Mouse (Mus musculus): ENCODE data around the gene Arl13b. TPM values are rescaled to one million over a fixed set of nuclear protein-coding genes. Genes with fewer than 3 reads are reported as not detected.

The Arl13b gene
- 3.2 and 3.4 TPM in 2 replicates for polyA plus RNA-seq (2012; rRNA removed)

DNA sequence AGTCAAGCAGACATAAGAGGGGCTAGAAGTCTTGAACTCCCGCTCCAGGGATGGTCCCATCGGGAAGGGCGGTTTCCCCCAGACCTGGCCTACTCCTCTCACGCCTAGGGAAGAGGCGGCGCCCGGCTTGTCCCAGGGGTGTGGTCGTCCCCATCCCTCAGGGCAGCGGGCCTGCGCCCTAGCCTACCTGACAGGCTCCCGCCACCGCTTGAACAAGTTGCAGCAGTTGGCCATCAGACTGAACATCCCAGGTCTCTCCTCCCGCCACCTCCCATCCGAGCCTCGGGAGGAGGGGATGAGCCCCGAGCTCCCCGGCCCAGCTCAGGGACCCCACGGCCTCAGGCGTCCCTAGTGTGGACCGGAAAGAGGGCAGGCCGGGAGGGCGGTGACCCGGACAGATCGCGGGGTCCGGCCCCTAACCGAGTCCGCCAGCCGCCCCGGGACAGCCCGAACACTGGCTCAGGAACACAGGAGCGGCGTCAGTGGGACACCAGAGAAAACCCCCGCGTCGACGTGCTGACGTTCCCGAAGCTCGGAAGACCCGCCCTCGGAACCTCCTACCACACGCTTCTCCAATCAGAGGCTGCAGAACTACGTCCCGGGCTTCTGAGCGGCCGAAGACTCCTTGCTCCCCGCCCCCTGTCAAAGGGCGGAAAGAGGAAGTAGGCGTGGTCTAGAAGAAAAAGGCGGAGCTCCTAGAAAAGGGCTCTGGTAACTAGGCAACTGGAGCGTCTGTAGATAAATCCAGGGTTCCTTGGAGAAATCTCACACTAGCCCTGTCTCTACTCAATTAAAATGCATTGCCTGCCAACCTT lies at the start of gene Arl13b:
Gene Arl13b, minus strand, starts transcription at position 543 of the 815 bp plus-strand sequence.
- peak within 1 kb of the TSS; percentile 87 for H3K4me3 ChIP-seq (ENCODE audit: control insufficient read depth, insufficient read depth, low read length)
- H3K27ac ChIP-seq (ENCODE audit: control insufficient read depth, insufficient read depth, low read length), result no peak within 1 kb of the TSS
- WGBS, result under 1% methylated on average over 52 of the region's 52 CpGs
- H3K27me3 ChIP-seq (ENCODE audit: control insufficient read depth, insufficient read depth, low read length), result no peaks in the 10 kb centered on the region
- peaks cover 3% of the 10 kb centered on the region; the same call in 1 of the 2 replicates for H3K4me1 ChIP-seq (replicated peaks; ENCODE audit: control insufficient read depth, insufficient read depth, low read length)
- TF ChIP-seq POLR2A (IDR thresholded peaks at IDR 0.05; ENCODE audit: control insufficient read depth, extremely low read depth, insufficient read depth, low read length, poor library complexity), result 0 out of 2 replicates have a peak, but pooled peaks have one; percentile 34
- TF ChIP-seq CTCF (IDR thresholded peaks at IDR 0.05; ENCODE audit: borderline replicate concordance, control insufficient read depth, extremely low read depth, insufficient read depth, low read length, poor library complexity), result no peak; the same call in 1 of the 2 replicates
- peak; percentile 90 for DNase-seq
- no peaks in the 10 kb centered on the region for H3K36me3 ChIP-seq (ENCODE audit: control insufficient read depth, insufficient read depth, low read length)

DNA sequence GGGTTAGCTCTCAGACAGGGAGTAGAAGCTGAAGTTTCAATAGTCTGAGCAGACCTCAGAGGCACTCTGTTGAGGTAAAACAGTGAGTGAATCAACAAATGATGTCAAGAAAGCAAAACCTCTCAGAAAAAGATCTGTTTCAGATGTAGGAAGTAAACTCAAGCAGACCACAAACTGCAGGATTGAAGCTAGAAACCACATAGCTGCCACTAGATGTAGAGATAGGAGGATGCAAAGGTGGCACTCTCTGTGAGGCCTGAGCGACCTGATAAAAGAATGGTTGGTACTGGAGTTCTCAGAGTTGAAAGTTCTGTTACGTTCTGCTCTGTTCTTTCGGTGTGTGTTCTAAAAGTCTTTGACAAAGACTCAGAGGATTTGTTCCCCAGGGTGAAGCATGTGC lies 49.0 kb upstream of the Arl13b start:
- Histone ChIP-seq H3K27ac (ENCODE audit: control insufficient read depth, insufficient read depth, low read length) (no peak overlapping the region), H3K4me3 (ENCODE audit: control insufficient read depth, insufficient read depth, low read length) (no peak overlapping the region), H3K36me3 (ENCODE audit: control insufficient read depth, insufficient read depth, low read length) (no peaks in the 10 kb centered on the region), H3K4me1 (replicated peaks; ENCODE audit: control insufficient read depth, insufficient read depth, low read length) (no peaks in the 10 kb centered on the region), H3K27me3 (ENCODE audit: control insufficient read depth, insufficient read depth, low read length) (no peaks in the 10 kb centered on the region)
- 6% methylated on average over 3 of the region's 3 CpGs for WGBS
- TF ChIP-seq POLR2A (IDR thresholded peaks at IDR 0.05; ENCODE audit: control insufficient read depth, extremely low read depth, insufficient read depth, low read length, poor library complexity), result no peak
- no peak for TF ChIP-seq CTCF (IDR thresholded peaks at IDR 0.05; ENCODE audit: borderline replicate concordance, control insufficient read depth, extremely low read depth, insufficient read depth, low read length, poor library complexity)
- DNase-seq, result no peak

DNA sequence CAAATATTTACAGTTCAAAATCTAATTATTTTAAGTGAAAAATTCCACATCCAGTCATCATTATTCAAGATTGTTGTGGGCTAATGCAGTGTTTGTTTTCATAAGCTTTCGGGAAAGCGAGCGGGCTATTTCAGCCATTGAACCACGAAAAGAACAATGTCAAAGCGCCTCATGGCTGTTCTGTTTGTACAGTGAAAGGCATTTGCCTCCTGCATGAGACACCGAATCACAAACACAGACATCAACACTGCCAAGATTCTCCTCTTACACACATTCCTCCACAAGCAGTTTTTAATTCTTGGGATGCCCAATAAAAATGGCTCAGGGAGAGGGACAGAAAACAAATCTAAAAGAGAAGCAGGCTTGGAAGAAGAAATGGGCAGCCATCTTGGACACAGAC lies 27.2 kb upstream of the Arl13b start:
- Histone ChIP-seq H3K4me1 (replicated peaks; ENCODE audit: control insufficient read depth, insufficient read depth, low read length) (no peaks in the 10 kb centered on the region), H3K27ac (ENCODE audit: control insufficient read depth, insufficient read depth, low read length) (no peak overlapping the region), H3K27me3 (ENCODE audit: control insufficient read depth, insufficient read depth, low read length) (no peaks in the 10 kb centered on the region), H3K36me3 (ENCODE audit: control insufficient read depth, insufficient read depth, low read length) (no peaks in the 10 kb centered on the region), H3K4me3 (ENCODE audit: control insufficient read depth, insufficient read depth, low read length) (no peak overlapping the region)
- WGBS, result 84% methylated on average over 6 of the region's 6 CpGs
- TF ChIP-seq CTCF (IDR thresholded peaks at IDR 0.05; ENCODE audit: borderline replicate concordance, control insufficient read depth, extremely low read depth, insufficient read depth, low read length, poor library complexity) (no peak), POLR2A (IDR thresholded peaks at IDR 0.05; ENCODE audit: control insufficient read depth, extremely low read depth, insufficient read depth, low read length, poor library complexity) (no peak)
- no peak for DNase-seq

DNA sequence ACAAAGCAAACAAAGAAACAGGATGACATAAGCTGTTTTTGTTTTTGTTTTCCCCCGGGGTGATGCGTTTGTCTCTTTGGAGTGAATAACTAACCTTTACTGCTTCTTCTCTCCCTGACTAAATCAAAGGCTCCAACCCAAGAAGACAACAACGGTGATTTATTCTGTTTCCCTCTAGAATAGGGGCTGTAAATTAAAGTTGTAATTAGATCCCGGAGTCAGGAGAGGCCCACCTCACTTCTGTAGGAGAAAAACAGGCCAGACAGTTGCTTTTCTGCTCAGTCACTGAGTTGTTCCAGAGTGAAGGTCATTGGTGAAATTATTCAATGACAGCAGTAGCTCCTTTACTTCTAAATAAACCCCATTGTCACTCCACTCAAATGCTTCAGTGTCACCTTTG lies 26.3 kb upstream of the Arl13b start:
- TF ChIP-seq POLR2A (IDR thresholded peaks at IDR 0.05; ENCODE audit: control insufficient read depth, extremely low read depth, insufficient read depth, low read length, poor library complexity) (no peak), CTCF (IDR thresholded peaks at IDR 0.05; ENCODE audit: borderline replicate concordance, control insufficient read depth, extremely low read depth, insufficient read depth, low read length, poor library complexity) (no peak)
- WGBS, result 58% methylated on average over 4 of the region's 4 CpGs

DNA sequence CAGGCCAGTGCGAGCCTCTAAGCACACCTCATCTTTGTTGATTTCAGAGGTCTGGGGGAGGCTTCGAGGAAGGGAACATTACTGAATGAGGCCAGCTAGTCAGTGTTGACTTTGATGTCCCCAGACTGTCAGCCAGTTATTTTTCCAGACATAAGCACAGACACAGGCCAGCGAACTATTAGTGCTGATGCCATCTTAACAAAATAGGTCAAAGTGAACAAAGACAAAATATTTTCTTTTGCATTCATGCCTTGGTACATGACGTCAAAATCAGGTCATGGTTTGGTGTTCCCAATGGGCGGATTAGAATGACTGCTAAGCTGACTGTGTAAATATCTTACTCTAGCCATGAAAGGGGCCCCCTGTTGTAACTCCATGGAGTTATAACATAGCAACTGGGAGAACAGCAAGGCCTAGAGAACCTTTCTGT lies 25.9 kb upstream of the Arl13b start:
- Histone ChIP-seq H3K27ac (ENCODE audit: control insufficient read depth, insufficient read depth, low read length) (no peak overlapping the region), H3K4me3 (ENCODE audit: control insufficient read depth, insufficient read depth, low read length) (no peak overlapping the region), H3K4me1 (replicated peaks; ENCODE audit: control insufficient read depth, insufficient read depth, low read length) (no peaks in the 10 kb centered on the region), H3K27me3 (ENCODE audit: control insufficient read depth, insufficient read depth, low read length) (no peaks in the 10 kb centered on the region), H3K36me3 (ENCODE audit: control insufficient read depth, insufficient read depth, low read length) (no peaks in the 10 kb centered on the region)
- 83% methylated on average over 5 of the region's 5 CpGs for WGBS
- TF ChIP-seq POLR2A (IDR thresholded peaks at IDR 0.05; ENCODE audit: control insufficient read depth, extremely low read depth, insufficient read depth, low read length, poor library complexity), result no peak
- no peak for DNase-seq

More for the DNA sequence above, 26.3 kb upstream of the Arl13b start:
- no peaks in the 10 kb centered on the region for H3K4me1 ChIP-seq (replicated peaks; ENCODE audit: control insufficient read depth, insufficient read depth, low read length)
- no peaks in the 10 kb centered on the region for H3K36me3 ChIP-seq (ENCODE audit: control insufficient read depth, insufficient read depth, low read length)
- no peak overlapping the region for H3K27ac ChIP-seq (ENCODE audit: control insufficient read depth, insufficient read depth, low read length)
- no peak for DNase-seq
- H3K27me3 ChIP-seq (ENCODE audit: control insufficient read depth, insufficient read depth, low read length), result no peaks in the 10 kb centered on the region
- no peak overlapping the region for H3K4me3 ChIP-seq (ENCODE audit: control insufficient read depth, insufficient read depth, low read length)

DNA sequence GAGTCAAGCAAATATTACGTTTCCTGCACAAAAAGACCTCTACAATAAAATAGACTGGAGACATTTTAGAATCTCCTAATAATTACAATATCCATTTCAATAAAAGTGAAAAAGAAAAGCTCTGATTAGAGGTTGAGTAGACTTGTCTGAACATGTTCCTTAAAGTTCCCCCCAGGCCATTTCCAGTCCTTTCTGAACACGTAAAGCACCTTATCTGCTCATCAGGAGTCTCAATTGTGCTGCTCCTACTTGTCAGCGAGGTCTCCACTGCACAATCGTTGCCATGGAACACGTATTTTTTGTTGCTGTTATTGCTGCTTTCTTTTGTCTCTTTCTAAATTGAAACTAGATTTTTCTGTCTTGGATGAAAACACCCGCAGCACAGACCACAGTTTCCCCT lies 14.6 kb upstream of the Arl13b start:
- H3K4me3 ChIP-seq (ENCODE audit: control insufficient read depth, insufficient read depth, low read length), result no peak overlapping the region

More for the DNA sequence above, 14.6 kb upstream of the Arl13b start:
- Histone ChIP-seq H3K4me1 (replicated peaks; ENCODE audit: control insufficient read depth, insufficient read depth, low read length) (no peaks in the 10 kb centered on the region), H3K27me3 (ENCODE audit: control insufficient read depth, insufficient read depth, low read length) (no peaks in the 10 kb centered on the region), H3K27ac (ENCODE audit: control insufficient read depth, insufficient read depth, low read length) (no peak overlapping the region), H3K36me3 (ENCODE audit: control insufficient read depth, insufficient read depth, low read length) (no peaks in the 10 kb centered on the region)
- TF ChIP-seq POLR2A (IDR thresholded peaks at IDR 0.05; ENCODE audit: control insufficient read depth, extremely low read depth, insufficient read depth, low read length, poor library complexity), result no peak
- TF ChIP-seq CTCF (IDR thresholded peaks at IDR 0.05; ENCODE audit: borderline replicate concordance, control insufficient read depth, extremely low read depth, insufficient read depth, low read length, poor library complexity), result no peak
- WGBS, result 63% methylated on average over 6 of the region's 6 CpGs
- DNase-seq, result no peak
